Mouse (Mus musculus) fat pad, adult 2 months (tissue): ENCODE data around the gene Agxt.

ENCODE experiments used
- DNase-seq: peaks from one replicate; pipeline ENCODE4 v3.0.0-alpha.2; 2011; ENCODE audit warnings: low read depth, low spot score; ENCODE audit errors: extremely low read depth

Gene Agxt

DNA sequence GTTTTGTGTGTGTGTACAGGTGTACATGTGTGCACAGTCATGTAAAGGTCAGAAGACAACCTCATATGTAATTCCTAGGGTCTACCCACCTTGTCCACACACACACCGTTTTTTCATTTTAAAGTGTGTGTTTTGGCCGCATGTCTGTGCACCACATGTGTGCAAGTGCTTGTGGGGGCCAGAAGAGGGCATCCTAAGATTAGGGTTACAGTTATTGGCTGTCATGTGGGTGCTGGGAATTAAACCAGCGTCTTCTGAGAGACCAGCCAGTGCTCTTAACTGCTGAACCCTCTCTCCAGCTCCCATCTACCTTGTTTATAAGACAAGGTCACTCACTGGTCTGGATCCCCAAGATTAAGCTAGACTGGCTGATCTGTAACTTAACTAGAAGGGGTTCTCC, 59.9 kb downstream of the Agxt start:
- DNase-seq, result no peak
